Mouse (Mus musculus) bone marrow, adult 2 months (tissue): ENCODE measurements around the gene Helb. TPM values are rescaled to one million over a fixed set of nuclear protein-coding genes. Genes with fewer than 3 reads are reported as not detected.

ENCODE experiments used
- H3K27ac ChIP-seq: fragments of 200-500 bp; 2 replicates; pipeline ENCODE4 v1.5.1; 2012; ENCODE audit warnings: low read depth, mild to moderate bottlenecking, control low read depth, inconsistent platforms, low read length; ENCODE audit not compliant: control insufficient read depth, poor library complexity, insufficient read depth
- H3K4me1 ChIP-seq: fragments of 200-500 bp; 2 replicates; pipeline ENCODE4 v1.6.1; 2011; ENCODE audit warnings: low read length; ENCODE audit not compliant: control insufficient read depth, insufficient read depth
- H3K4me3 ChIP-seq: fragments of 200-500 bp; replicated peaks from 2 replicates; pipeline ENCODE3; 2011; ENCODE audit warnings: mild to moderate bottlenecking, low read depth, low read length, control low read depth; ENCODE audit not compliant: control insufficient read depth
- CTCF ChIP-seq: fragments of 200-500 bp; IDR thresholded peaks from 2 replicates; pipeline ENCODE4 v1.5.1; 2011; ENCODE audit warnings: low read length, control low read depth; ENCODE audit not compliant: control insufficient read depth, insufficient read depth
- POLR2A ChIP-seq: fragments of 200-500 bp; IDR thresholded peaks from 2 replicates; pipeline ENCODE4 v1.6.1; 2011; ENCODE audit warnings: low read depth, mild to moderate bottlenecking, control low read depth, low read length, borderline replicate concordance; ENCODE audit not compliant: control insufficient read depth
- WGBS: fragments of 180-500 bp; shearing (Covaris S2); methylation state at CpG from one replicate; pipeline ENCODE4 v1.1.7; 2018; 5-methylcytosine and 5-hydroxymethylcytosine counted together
- polyA plus RNA-seq: library from polyadenylated mRNA; stranded (reverse); fragments of >200 nt; gene quantifications from 2 replicates; pipeline ENCODE4 v1.2.4, GENCODE M21; 2011; ENCODE audit warnings: low replicate concordance; ENCODE audit not compliant: missing spikeins, insufficient read depth, insufficient read length

Gene Helb
- polyA plus RNA-seq, 1 experiment, result 17.6 TPM

DNA sequence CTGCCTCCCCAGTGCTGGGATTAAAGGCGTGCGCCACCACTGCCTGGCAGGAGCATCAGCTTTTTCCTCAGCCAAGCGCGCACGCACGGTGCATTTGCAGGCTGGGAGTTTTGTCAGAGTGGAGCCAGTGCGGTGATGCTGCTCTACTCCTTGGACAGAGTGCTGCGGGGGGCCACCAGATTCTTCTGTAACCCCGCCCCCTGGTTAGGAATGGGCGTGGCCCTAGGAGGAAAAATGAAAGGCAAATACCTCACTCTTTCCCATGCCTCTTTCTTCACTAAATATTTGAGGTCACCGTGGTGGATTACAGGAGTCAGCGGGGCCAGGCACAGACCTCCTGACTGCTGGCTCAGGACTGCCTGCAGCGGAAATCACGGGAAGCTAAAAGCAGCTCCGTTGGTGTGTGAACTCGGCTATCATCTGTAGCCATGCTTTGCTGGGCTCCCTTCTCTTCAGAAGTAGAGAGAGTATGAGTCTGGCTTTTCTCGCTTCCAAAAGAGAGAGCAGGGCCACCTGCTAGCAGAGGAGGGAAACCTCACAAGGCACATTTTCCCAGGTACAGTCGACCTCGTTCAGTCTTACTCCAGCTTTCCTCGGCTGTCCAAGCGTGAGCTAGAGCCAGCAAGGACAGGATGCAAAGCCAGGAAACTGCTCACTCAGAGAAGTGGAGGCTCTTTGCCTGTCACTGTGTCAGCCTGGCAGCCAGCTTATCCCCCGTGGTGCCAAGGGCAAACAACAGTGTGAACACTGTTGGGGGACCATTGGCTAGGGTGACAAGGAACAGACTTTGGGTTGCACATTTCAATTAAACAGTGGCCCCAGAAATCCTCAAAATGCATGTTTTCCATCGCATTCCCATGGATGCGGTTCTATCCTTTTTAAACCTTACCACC lies 51.3 kb downstream of the Helb start:
- WGBS, result 73% methylated on average over 24 of the region's 24 CpGs
- no peak overlapping the region for H3K27ac ChIP-seq

DNA sequence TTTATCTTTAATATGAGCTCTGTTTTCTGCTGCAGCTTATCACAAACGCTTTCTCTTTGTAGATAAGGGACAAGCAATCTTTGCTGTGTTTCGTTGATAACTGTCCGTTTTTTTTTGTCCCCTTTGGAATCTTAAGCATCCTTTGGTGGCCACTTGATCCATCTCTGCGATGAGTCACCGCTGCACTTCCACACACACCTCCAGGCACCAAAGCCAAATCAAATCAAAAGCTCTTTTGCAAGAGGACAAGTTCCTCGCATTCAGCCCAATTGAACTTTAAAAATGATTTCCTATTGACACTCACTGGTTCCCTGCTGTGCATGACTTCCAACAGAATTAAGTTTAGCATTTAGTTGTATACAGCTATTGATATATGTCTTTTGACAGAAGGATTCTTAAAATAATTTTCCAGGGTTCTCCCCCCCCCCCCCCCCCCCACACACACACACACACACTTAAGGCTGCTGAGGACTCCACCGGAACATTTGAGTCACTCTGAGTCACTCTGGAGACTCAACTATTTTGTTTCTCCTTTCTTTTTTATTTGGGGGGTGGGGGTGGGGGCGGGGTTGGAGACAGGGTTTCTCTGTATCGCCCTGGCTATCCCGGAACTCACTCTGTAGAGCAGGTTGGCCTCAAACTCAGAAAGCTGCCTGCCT lies 52.1 kb downstream of the Helb start:
- WGBS, result 68% methylated on average over 10 of the region's 10 CpGs
- TF ChIP-seq CTCF, result no peak
- no peak for TF ChIP-seq POLR2A
- Histone ChIP-seq H3K4me3 (no peak overlapping the region), H3K4me1 (no peaks in the 10 kb centered on the region), H3K27ac (no peak overlapping the region)

More for the DNA sequence above, 51.3 kb downstream of the Helb start:
- Histone ChIP-seq H3K4me1 (no peaks in the 10 kb centered on the region), H3K4me3 (no peak overlapping the region)
- TF ChIP-seq POLR2A (no peak), CTCF (no peak)

DNA sequence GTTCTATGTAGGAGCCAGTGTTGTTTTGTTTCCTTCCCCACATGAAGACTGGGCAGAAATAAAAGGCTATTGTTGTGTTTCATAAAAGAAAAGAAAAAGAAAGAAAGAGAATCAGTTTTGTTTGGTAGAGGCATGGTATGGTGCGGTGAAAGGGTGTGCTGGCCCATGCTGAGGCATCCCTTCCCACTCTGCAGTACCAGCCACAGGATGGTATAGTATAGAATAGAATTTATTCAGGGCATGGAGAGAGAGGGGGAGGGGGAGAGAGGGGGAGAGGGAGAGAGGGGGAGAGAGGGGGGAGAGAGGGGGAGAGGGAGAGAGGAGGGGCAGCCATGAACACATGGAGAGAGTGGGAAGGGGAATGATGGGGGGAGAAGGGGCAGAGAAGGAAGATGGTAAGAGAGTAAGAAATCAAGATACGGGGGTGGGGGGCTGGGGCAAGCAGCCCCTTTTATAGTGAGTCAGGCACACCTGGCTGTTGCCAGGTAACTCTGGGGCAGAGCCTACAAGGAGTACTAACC lies 68.0 kb downstream of the Helb start:
- Histone ChIP-seq H3K4me3 (no peak overlapping the region), H3K4me1 (no peaks in the 10 kb centered on the region), H3K27ac (no peak overlapping the region)
- TF ChIP-seq POLR2A (no peak), CTCF (no peak)
- WGBS, result 93% methylated on average over 2 of the region's 2 CpGs

DNA sequence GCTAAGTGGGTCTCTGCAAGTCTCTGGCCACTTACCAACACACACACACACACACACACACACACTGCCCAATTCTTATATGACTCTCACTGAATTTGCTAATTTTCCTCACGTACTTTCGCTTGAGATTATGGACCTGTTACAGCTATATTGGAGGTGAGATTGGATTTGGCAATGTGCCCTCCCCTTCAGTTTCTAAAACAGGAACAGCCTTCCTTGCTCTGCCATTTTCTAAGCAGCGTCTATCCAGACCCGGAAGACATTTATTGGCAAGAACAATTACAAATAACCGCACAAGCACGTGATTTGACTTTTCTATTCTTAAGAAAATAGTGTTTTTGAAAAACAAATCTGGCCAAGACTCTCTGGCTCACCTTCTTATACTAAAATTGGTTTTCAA lies 68.5 kb downstream of the Helb start:
- 81% methylated on average over 6 of the region's 6 CpGs for WGBS
- H3K4me1 ChIP-seq, result no peaks in the 10 kb centered on the region
- no peak for TF ChIP-seq POLR2A
- no peak for TF ChIP-seq CTCF
- no peak overlapping the region for H3K4me3 ChIP-seq
- H3K27ac ChIP-seq, result no peak overlapping the region

DNA sequence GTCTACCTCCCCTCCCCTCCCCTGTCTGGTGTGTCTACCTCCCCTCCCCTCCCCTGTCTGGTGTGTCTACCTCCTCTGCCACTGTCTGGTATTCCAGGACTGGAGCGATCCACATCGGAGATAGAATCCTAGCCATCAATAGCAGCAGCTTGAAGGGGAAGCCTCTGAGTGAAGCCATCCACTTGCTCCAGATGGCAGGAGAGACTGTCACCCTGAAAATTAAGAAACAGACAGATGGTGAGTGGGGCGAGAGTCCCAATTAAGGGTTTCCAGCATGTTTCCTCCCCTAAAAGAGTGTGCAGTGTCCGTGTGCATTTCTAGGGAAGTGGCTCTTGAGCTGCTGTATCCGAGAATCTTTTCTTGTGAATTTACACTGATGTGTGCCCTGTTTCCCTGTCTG lies 74.6 kb downstream of the Helb start:
- WGBS, result 86% methylated on average over 5 of the region's 5 CpGs
- TF ChIP-seq CTCF, result no peak
- no peak overlapping the region for H3K27ac ChIP-seq
- H3K4me3 ChIP-seq, result no peak overlapping the region
- no peaks in the 10 kb centered on the region for H3K4me1 ChIP-seq

DNA sequence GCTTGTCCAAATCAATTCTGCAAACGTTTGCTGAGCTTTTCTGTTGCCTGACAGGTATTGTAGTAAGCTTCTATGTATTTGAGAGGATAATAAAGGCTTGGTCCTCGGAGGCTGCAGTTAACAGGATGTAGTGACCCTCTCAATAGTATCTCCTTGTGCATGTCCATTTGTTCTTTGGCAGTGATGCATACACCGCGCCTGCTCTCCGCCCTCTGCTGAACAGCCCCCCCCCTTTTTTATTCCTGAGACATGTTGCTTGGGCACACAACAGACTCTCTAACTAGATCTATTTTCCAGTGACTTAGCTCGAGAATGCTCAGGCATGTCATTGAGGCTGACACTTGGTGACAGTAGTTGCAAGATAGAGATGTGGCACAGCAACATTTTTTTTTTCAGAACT lies 77.0 kb downstream of the Helb start:
- no peak for TF ChIP-seq POLR2A
- no peak for TF ChIP-seq CTCF

DNA sequence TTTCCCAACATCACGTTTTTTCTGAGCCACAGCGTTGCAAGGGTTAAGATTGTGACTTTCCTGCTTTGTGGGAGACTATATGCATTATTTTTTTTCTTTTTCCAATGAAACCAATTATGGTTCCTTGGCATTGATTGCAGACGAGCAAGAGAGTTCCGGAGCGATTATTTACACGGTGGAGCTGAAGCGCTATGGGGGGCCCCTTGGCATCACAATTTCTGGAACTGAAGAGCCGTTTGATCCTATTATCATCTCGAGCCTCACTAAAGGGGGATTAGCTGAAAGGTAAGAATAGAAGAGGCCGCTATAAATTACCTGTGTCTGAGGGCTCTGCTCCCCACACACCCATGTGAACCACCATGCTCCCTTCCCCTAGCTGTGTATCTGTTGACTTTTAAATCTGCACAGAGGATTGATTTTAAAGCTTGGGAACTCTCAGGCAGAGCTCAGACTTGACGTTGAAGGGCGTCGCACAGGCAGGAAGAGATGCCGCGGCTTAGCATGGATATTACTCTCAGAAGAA lies 77.5 kb downstream of the Helb start:
- H3K4me3 ChIP-seq, result no peak overlapping the region
- no peaks in the 10 kb centered on the region for H3K4me1 ChIP-seq
- H3K27ac ChIP-seq, result no peak overlapping the region
- 69% methylated on average over 15 of the region's 15 CpGs for WGBS
- TF ChIP-seq POLR2A (no peak), CTCF (no peak)

More for the DNA sequence above, 77.0 kb downstream of the Helb start:
- Histone ChIP-seq H3K4me3 (no peak overlapping the region), H3K27ac (no peak overlapping the region), H3K4me1 (no peaks in the 10 kb centered on the region)
- WGBS, result 77% methylated on average over 6 of the region's 6 CpGs

DNA sequence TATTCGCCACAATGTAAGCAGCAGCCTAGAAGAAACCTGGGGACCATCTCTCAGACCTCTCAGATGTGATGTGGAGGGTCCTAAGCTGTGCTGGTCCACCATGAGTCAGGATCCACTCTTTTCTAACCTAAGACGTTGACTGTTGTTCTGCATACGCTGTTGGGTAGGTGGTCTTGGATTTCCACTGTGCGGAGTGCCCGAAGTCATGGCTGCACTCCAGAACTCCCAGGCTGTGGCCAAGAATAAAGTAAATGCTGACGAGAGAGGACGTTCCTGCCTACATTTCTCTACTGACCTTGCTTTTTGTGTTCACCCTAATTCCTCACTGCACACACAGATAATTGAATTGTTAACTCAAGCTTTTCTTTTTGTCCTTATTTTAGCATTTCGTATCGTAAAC lies 78.9 kb downstream of the Helb start:
- WGBS, result 87% methylated on average over 9 of the region's 9 CpGs
- no peak overlapping the region for H3K4me3 ChIP-seq
- no peak overlapping the region for H3K27ac ChIP-seq
- H3K4me1 ChIP-seq, result no peaks in the 10 kb centered on the region
- TF ChIP-seq CTCF (no peak), POLR2A (no peak)

Other genes starting within 250 kb of the Helb start
- gene Tmbim4, start 88.6 kb upstream of the Helb start, polyA plus RNA-seq, result 64.9 and 68.2 TPM in 2 replicates
- gene Irak3, start 89.1 kb upstream of the Helb start, polyA plus RNA-seq, result 4.1 and 14.3 TPM in 2 replicates
- gene Llph, start 114.1 kb upstream of the Helb start, polyA plus RNA-seq, result 15.0 and 45.4 TPM in 2 replicates